Mouse (Mus musculus) midbrain, postnatal 0 days (tissue): ENCODE results near the gene Adamts14. TPM values are rescaled to one million over a fixed set of nuclear protein-coding genes. Genes with fewer than 3 reads are reported as not detected.

Experiments
- ATAC-seq: fragments of 200-750 bp; cut with Nextera tagmentation; 2 replicates; pipeline ENCODE4 v1.8.0; 2017; ENCODE audit warnings: moderate number of reproducible peaks, mild to moderate bottlenecking, moderate TSS enrichment, moderate library complexity; ENCODE audit not compliant: low FRiP score
- DNase-seq: peaks from one replicate; pipeline ENCODE4 v3.0.0-alpha.2; 2015; ENCODE audit warnings: low spot score
- H3K27ac ChIP-seq: fragments of 300-500 bp; sonication (generic); 2 replicates; pipeline ENCODE4 v1.5.1; 2014; ENCODE audit warnings: low read depth, mild to moderate bottlenecking, low read length, mixed read lengths
- H3K27me3 ChIP-seq: fragments of 300-500 bp; sonication (generic); 2 replicates; pipeline ENCODE4 v1.6.1; 2014; ENCODE audit warnings: low read length, control low read depth, mixed read lengths; ENCODE audit not compliant: insufficient read depth
- H3K36me3 ChIP-seq: fragments of 300-500 bp; sonication (generic); 2 replicates; pipeline ENCODE4 v1.6.1; 2014; ENCODE audit warnings: low read length, control low read depth, mixed read lengths; ENCODE audit not compliant: insufficient read depth
- H3K4me1 ChIP-seq: fragments of 300-500 bp; sonication (generic); 2 replicates; pipeline ENCODE4 v1.6.1; 2014; ENCODE audit warnings: mild to moderate bottlenecking, control low read depth, antibody characterized with exemption, low read length, mixed read lengths; ENCODE audit not compliant: insufficient read depth
- H3K4me2 ChIP-seq: fragments of 300-500 bp; sonication (generic); 2 replicates; pipeline ENCODE4 v1.6.1; 2014; ENCODE audit warnings: low read depth, mild to moderate bottlenecking, low read length, mixed read lengths; ENCODE audit not compliant: poor library complexity, severe bottlenecking
- H3K4me3 ChIP-seq: fragments of 300-500 bp; sonication (generic); 2 replicates; pipeline ENCODE4 v1.5.1; 2014; ENCODE audit warnings: low read depth, mild to moderate bottlenecking, low read length, moderate library complexity
- H3K9ac ChIP-seq: fragments of 300-500 bp; sonication (generic); replicated peaks from 2 replicates; pipeline ENCODE4 v1.6.1; 2014; ENCODE audit warnings: mild to moderate bottlenecking, low read length, moderate library complexity, mixed read lengths; ENCODE audit not compliant: poor library complexity, severe bottlenecking
- H3K9me3 ChIP-seq: fragments of 300-500 bp; sonication (generic); 2 replicates; pipeline ENCODE4 v1.6.1; 2016; ENCODE audit warnings: low read length, control low read depth
- CTCF ChIP-seq: IDR thresholded peaks from 2 replicates; pipeline ENCODE4 v1.5.1; 2016; ENCODE audit warnings: antibody characterized with exemption, mild to moderate bottlenecking
- WGBS: fragments of 180-500 bp; shearing (Covaris S2); extraction: QIAGEN DNeasy Blood & Tissue Kit; methylation state at CpG from one replicate; pipeline ENCODE4 v1.1.7; 2014; 5-methylcytosine and 5-hydroxymethylcytosine counted together
- polyA plus RNA-seq: library from polyadenylated mRNA; unstranded; fragments of >200 nt; fragmentation: Nextera tagmentation; extraction: Ambion mirVana; gene quantifications from 2 replicates; pipeline ENCODE4 v1.2.1, GENCODE M21; 2015
- total RNA-seq: library from RNA; depleted of rRNA; stranded (reverse); fragments of >200 nt; gene quantifications from 2 replicates; pipeline ENCODE4 v1.2.3, GENCODE M21; 2014

The Adamts14 gene
- total and polyA plus RNA-seq, 2 experiments from 2014 or later, result 0.27 to 1.1 TPM

DNA sequence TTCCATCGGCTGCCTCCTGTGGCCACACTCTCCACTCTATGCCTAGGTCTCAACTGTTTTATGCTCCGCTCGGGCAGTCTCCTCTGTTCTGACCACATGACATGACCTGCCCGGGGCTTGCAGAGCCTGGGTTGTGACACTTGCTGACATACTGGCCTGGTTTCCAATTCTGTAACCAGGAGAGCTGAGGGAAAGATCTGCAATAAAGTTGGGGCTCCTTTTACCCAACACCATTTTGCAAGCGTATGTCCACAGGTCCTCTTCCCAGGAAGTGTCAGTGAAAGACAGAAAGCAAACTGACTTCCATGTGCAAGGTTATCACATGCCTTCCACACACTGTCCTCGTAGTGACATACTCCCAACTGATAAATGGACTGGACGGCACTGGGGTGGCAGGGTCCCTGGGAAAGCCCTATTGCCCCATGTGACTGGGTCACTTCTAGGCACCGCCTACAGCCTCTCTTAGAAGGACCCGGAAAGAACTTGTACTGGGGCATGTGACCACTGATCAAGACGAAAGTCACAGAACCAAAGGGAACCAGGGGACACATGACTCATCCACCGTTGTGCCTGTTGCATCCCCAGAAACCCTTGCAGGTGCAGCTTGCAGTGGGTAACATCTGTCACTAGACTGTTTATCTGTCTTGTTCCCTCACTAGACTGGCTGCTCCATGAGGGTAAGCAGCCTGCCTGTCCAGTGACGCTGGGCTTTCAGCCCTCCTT, 71.5 kb downstream of the Adamts14 start:
- Histone ChIP-seq H3K9ac (no peak overlapping the region), H3K9me3 (no peaks in the 10 kb centered on the region), H3K27ac (no peak overlapping the region), H3K27me3 (no peaks in the 10 kb centered on the region), H3K4me3 (no peak overlapping the region), H3K36me3 (no peaks in the 10 kb centered on the region), H3K4me1 (no peaks in the 10 kb centered on the region), H3K4me2 (no peak overlapping the region)
- ATAC-seq, result no peak
- no peak for DNase-seq
- WGBS, result 86% methylated on average over 12 of the region's 12 CpGs
- no peak for TF ChIP-seq CTCF

DNA sequence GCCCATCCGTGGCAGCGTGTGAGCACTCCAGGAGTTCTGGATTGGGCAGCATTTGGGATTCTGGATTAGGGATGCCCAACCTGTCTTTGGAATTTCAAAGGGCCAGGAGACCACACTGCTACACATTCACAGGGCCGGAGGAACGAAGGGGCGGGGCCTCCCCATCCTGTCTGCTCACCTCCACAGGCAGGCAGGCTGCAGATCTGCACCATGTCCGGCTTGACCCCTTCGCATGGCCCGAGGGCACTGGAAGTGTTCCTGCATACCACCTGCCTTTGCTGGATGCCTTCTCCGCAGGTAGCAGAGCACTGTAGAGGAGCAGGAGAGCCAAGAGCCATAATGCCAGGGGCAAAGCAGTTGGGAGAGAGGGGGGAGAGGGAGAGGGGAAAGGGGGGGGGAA, 72.2 kb downstream of the Adamts14 start:
- no peaks in the 10 kb centered on the region for H3K36me3 ChIP-seq
- TF ChIP-seq CTCF, result no peak
- DNase-seq (no peak), ATAC-seq (no peak)
- H3K4me2 ChIP-seq, result no peak overlapping the region
- no peaks in the 10 kb centered on the region for H3K27me3 ChIP-seq
- H3K9ac ChIP-seq, result no peak overlapping the region
- no peak overlapping the region for H3K27ac ChIP-seq
- WGBS, result 46% methylated on average over 9 of the region's 9 CpGs
- no peaks in the 10 kb centered on the region for H3K4me1 ChIP-seq
- no peak overlapping the region for H3K4me3 ChIP-seq
- H3K9me3 ChIP-seq, result no peaks in the 10 kb centered on the region

DNA sequence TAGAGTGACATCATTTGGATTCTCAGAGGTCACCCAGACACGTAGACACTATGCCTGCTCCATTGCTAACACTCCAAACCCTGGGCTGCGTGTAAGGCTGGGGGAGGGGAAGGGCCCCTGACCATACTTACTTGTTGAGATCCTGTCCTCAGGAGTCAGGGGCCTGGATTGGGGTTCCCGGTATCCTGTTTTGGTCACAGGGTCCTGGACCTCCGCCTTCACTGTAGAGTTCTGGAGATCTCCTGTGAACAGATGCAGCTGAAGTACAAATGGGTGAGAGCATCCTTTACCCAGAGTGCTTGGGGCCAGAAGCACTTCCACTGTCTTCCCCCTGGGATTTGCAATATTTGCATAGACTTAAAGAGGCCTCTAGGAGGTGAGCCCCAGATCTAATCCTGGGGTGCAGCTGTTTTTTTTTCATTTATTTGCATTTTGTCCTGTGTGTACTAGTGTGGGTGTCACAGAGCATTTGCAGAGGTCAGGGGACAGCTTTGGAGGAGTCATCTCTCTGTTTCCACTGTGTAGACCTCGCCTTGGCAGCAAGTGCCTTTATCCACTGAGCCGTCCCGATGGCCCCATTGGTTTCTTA, 72.9 kb downstream of the Adamts14 start:
- H3K4me2 ChIP-seq, result no peak overlapping the region
- H3K9ac ChIP-seq, result no peak overlapping the region
- H3K4me3 ChIP-seq, result no peak overlapping the region
- ATAC-seq (no peak), DNase-seq (no peak)
- TF ChIP-seq CTCF, result no peak
- H3K9me3 ChIP-seq, result no peaks in the 10 kb centered on the region
- H3K36me3 ChIP-seq, result no peaks in the 10 kb centered on the region
- no peaks in the 10 kb centered on the region for H3K27me3 ChIP-seq
- 71% methylated on average over 7 of the region's 7 CpGs for WGBS
- no peak overlapping the region for H3K27ac ChIP-seq
- no peaks in the 10 kb centered on the region for H3K4me1 ChIP-seq

DNA sequence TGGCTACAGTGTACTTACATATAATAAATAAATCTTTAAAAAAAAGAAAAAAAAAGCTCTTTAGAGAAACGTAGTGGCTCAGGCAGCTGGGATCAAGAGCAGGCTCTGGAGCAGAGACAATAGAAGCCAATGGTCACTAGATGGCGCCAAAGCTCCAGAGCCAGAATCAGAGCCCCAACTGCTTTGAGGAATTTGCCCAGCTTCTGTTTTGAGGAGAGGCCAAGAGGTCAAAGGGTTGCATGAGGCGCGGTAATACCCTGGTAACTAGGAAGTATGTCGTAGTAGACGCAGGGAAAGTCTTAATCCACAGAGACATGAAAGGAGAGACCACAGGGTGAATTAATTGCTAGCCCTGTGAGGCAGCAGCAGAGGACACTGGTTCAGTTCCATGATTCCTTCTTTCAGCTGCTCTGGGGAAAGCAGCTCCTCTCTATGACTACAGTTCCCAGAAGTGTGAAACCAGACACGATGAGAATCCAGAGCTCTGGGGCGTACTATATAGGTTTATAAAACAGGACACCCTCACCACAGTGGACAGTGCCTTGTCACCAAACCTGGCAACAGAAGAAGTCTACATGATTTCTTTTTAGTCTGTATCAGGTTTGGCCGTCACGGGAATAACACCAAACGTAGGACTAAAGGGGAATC, 73.5 kb downstream of the Adamts14 start:
- peak; percentile 97 for TF ChIP-seq CTCF
- Histone ChIP-seq H3K4me1 (no peaks in the 10 kb centered on the region), H3K36me3 (no peaks in the 10 kb centered on the region), H3K4me3 (no peak overlapping the region), H3K9ac (no peak overlapping the region), H3K27ac (no peak overlapping the region), H3K9me3 (no peaks in the 10 kb centered on the region), H3K27me3 (no peaks in the 10 kb centered on the region), H3K4me2 (no peak overlapping the region)
- ATAC-seq (0 out of 2 replicates have a peak, but pooled peaks have one; percentile 14), DNase-seq (peak; percentile 90)
- 18% methylated on average over 11 of the region's 11 CpGs for WGBS

DNA sequence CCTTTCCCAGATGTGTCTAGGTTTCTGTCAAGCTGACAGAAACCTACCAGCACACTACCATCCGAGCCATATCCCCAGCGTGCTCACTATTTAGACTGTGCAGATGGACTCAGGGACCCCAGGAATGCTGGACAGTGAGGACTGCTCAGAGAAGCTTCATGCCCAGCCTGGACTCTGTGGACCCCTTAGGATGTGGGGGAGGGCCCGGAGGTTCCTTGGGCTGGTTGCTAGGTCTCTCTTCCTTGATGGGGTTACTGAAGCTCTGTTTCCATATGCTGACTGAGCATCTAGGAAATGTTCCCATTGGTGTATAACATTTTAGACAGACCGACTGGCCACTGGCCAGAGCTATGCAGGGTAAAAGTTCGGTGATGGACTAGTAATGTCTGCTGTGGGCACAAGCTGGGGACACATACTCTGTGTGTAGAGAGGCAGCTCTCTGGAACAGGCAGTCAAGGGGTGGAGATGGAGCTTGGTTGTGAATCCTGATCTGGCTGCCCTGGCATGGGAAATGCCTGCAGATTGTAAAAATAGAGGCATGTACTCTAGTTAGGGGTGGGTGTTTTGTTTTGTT, 77.4 kb downstream of the Adamts14 start:
- DNase-seq (no peak), ATAC-seq (no peak)
- Histone ChIP-seq H3K4me1 (no peaks in the 10 kb centered on the region), H3K4me3 (no peak overlapping the region), H3K9me3 (no peaks in the 10 kb centered on the region), H3K4me2 (no peak overlapping the region), H3K27me3 (no peaks in the 10 kb centered on the region), H3K27ac (no peak overlapping the region), H3K9ac (no peak overlapping the region), H3K36me3 (no peaks in the 10 kb centered on the region)
- 90% methylated on average over 5 of the region's 5 CpGs for WGBS
- no peak for TF ChIP-seq CTCF

DNA sequence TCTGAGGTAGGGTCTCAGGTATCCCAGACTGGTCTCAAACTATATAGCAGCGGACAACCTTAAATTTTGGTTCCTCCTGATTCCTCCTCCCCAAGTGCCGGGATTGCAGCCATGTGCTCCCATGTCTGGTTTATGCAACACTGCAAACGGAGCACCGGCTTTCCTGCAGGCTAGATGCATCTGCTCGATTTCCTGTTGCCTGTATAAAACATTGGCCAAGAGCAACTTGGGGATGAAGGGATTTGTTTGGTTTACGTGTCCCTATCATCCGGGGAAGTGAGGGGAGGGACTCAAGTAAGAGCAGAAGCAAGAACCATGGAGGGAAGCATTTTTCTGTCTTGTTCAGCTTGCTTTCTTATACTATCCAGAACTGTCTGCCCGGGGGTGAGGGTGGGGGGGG, 78.0 kb downstream of the Adamts14 start:
- no peak for TF ChIP-seq CTCF
- Histone ChIP-seq H3K27ac (no peak overlapping the region), H3K9ac (no peak overlapping the region), H3K4me1 (no peaks in the 10 kb centered on the region), H3K9me3 (no peaks in the 10 kb centered on the region), H3K4me2 (no peak overlapping the region), H3K4me3 (no peak overlapping the region), H3K27me3 (no peaks in the 10 kb centered on the region), H3K36me3 (no peaks in the 10 kb centered on the region)
- ATAC-seq (no peak), DNase-seq (no peak)
- 90% methylated on average over 8 of the region's 8 CpGs for WGBS
